Mouse (Mus musculus) cortical plate, adult 2 months (tissue): ENCODE measurements around the gene Anks1b.

Source experiments
- CTCF ChIP-seq: fragments of 200-500 bp; IDR thresholded peaks from 2 replicates; pipeline ENCODE4 v1.5.1; 2011; ENCODE audit warnings: mild to moderate bottlenecking, control low read depth, low read length; ENCODE audit not compliant: insufficient read depth; ENCODE audit errors: extremely low read depth
- POLR2A ChIP-seq: fragments of 200-500 bp; IDR thresholded peaks from 2 replicates; pipeline ENCODE4 v1.6.1; 2011; ENCODE audit warnings: mild to moderate bottlenecking, low read length, control low read depth; ENCODE audit not compliant: insufficient read depth; ENCODE audit errors: extremely low read depth

DNA sequence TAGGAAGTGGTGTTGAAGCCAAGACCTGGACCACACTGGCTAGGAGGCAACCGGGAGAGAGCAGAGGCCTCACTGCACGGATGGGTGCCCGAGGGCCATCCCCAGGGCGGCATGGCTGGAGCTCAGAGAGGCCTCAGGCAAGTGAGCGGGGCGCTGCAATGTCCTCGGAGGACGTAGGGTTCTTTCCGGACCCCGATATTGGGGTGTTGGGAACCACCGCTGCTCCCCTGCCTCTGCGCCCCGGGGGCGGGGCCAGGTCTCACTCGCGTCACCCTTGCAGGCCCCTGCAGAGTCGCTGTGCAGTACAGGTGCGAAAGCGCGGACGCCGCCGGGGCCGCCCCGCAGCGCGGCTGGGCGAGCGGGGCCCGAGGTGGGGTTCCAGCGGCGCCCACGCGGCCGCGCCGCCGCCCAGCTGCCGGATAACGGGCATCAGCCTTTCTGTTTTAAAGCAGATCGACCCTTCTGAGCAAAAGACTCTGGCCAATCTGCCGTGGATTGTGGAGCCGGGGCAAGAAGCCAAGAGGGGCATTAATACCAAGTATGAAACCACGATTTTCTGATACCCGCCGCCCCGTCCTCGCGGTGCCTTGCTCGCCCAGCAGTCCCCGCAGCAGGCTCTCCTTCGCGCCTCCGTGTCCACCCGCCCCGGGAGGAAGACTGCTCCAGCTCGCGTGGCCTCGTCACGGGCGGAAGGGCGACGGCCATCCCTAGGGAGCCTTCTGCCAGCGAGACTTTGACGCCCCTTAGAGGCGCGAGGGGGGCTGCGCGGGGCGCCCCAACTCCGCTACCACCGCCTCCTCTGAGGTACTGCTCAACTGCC lies 1096.3 kb downstream of the Anks1b start:
- TF ChIP-seq POLR2A, result no peak
- TF ChIP-seq CTCF, result no peak
